Mouse (Mus musculus) kidney, adult 10 weeks (tissue): Measurements from ENCODE around the gene Scgb1b19. TPM values are rescaled to one million over a fixed set of nuclear protein-coding genes. Genes with fewer than 3 reads are reported as not detected.

Source experiments
- polyA plus RNA-seq: library from polyadenylated mRNA; stranded (reverse); fragments of 350-450 nt; fragmentation: Illumina TruSeq; extraction: RNeasy Lipid Tissue Mini Kit (QIAGEN cat#74804); gene quantifications from one replicate; pipeline ENCODE4 v1.2.3, GENCODE M21; 2014; ENCODE audit warnings: low read depth, low replicate concordance

Gene Scgb1b19
- polyA plus RNA-seq: not detected

GRCm38 (mm10) chr7:33286991-33287390, at the start of gene Scgb1b19:
TSS of gene Scgb1b19 (plus strand) at chr7:33287291.

GRCm38 (mm10) chr7:33280238-33280637, 6.9 kb upstream of the Scgb1b19 start, which contains the start of gene Scgb2b19:
TSS of gene Scgb2b19 (minus strand) at chr7:33280338.

Other genes with a start within 250 kb of the Scgb1b19 start
- not detected for gene Scgb2b17, start 230.7 kb upstream of the Scgb1b19 start, polyA plus RNA-seq
- not detected for gene Scgb1b17, start 223.8 kb upstream of the Scgb1b19 start, polyA plus RNA-seq
- gene Scgb2b18, start 113.4 kb upstream of the Scgb1b19 start, polyA plus RNA-seq: not detected
- not detected for gene Scgb1b18, start 101.7 kb upstream of the Scgb1b19 start, polyA plus RNA-seq
- not detected for gene Scgb2b19, start 7.0 kb upstream of the Scgb1b19 start, polyA plus RNA-seq
- gene Scgb2b20, start 79.0 kb downstream of the Scgb1b19 start, polyA plus RNA-seq: not detected
- not detected for gene Scgb1b20, start 85.9 kb downstream of the Scgb1b19 start, polyA plus RNA-seq
- not detected for gene Scgb2b21, start 233.2 kb downstream of the Scgb1b19 start, polyA plus RNA-seq